Mouse (Mus musculus) brain, adult 10 weeks (tissue): Measurements from ENCODE around the gene Spag6. TPM values are rescaled to one million over a fixed set of nuclear protein-coding genes. Genes with fewer than 3 reads are reported as not detected.

Experiments
- polyA plus RNA-seq: library from polyadenylated mRNA; stranded (reverse); fragments of 350-450 nt; fragmentation: Illumina TruSeq; extraction: RNeasy Lipid Tissue Mini Kit (QIAGEN cat#74804); gene quantifications from one replicate; pipeline ENCODE4 v1.2.3, GENCODE M21; 2015; ENCODE audit warnings: low read depth, low replicate concordance

Gene Spag6
- polyA plus RNA-seq = 3.8 TPM

DNA sequence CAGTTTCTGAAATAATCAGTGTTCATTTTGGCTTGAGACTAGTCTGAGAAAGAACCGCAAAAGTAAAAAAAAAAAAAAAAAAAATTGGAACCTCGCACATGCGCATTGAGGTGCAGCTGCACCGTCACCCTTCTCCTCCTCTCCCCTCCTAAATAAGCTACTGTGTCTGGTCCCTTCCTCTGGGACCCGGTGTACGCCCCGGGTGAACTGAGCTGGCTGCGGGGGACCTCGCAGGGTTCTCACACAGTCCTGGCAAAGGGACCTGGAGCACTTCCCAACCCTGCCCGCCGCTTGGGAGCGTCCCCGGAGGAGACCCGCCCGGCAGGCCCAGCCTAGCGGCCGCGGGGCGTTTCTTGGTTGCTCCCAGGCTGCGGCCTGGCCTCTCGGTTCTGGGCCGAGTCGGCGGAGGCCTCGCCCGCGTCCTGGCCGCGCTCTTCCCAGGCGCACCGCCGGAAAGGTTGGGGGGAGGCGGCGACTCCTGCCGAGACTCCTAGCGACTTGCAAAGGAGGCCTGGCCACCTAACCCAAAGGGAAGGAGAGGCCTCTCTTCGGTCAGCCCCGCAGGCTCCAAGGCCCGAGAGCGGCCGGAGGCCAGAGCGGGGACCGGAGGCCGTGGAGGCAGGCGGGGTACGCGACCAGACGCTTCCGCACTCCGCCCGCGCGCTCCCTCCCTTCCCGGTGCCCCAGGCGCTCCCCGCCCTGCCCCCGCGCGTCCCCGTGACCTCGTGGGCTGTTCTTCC is at the start of gene Spag6:
TSS of gene Spag6 (plus strand) at position 162 of the 740 bp plus-strand sequence.

DNA sequence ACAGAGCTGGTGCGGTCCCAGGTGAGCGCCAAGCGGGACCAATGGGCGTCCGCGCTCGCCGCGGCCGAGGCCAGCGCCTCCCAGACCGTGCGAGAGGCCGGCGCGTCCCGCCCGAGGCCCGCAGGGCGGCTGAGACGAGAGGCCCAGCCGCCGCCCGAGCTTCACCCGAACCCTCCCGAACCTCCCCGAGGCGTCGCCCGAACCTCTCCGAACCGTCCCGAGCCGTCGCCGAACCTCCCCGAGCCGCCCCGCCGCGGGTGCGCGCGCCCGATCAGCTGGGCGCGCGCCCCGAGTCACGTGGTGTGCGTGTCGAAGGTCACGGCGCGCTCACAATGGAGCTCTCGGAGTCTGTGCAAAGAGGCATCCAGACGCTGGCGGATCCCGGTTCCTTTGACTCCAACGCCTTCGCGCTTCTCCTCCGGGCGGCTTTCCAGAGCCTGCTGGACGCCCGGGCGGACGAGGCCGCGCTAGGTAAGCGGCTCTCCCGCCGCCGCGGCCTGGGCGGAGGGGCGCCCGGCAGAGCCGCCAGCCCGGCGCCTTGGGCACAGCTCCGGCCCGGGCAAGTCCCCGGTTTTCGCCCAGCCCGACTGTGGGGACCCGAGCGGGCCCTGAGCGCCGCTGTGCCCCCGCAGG is 21.6 kb upstream of the Spag6 start, which contains the start of gene Commd3:
TSS of gene Commd3 (plus strand) at position 252 of the 633 bp plus-strand sequence.

DNA sequence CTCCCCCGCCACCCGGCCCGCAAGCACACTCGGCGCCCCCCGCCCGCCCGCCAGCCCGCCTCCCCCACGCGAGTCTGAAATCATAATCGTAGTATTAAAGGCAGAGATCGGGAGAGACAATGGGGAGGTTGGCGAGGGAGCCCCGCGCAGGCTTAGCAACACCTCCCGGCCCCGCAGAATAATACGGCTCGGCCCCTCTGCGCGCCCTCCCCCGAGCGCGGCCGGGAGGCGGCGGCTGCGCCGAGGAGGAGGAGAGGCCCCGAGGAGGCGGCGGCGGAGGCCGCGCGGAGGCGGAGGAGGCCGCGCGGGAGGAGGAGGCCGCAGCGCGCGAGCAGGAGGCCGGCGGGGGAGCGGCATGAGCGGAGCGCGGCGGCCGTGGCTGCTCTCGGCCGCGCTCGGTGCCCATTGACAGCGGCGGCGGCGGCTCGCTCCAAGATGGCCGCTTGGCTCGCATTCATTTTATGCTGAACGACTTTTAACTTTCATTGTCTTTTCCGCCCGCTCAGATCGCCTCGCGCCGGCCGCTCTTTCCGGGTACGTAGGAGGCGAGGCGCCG is 16.8 kb upstream of the Spag6 start, which contains the start of gene Bmi1:
TSS of gene Bmi1 (plus strand) at position 83 of the 556 bp plus-strand sequence.

Other genes starting within 250 kb of the Spag6 start
- gene Commd3, start 21.6 kb upstream of the Spag6 start, polyA plus RNA-seq = 182 TPM
- 38.7 TPM for gene Bmi1, start 17.0 kb upstream of the Spag6 start, polyA plus RNA-seq